Mouse (Mus musculus) kidney, embryonic 14.5 days (tissue): ENCODE results near the gene Acin1. TPM values are rescaled to one million over a fixed set of nuclear protein-coding genes. Genes with fewer than 3 reads are reported as not detected.

Source experiments
- ATAC-seq: fragments of 200-750 bp; cut with Nextera tagmentation; 2 replicates; pipeline ENCODE4 v1.8.0; 2017; ENCODE audit warnings: moderate number of reproducible peaks, mild to moderate bottlenecking, moderate TSS enrichment, moderate library complexity; ENCODE audit not compliant: low FRiP score, low TSS enrichment
- H3K27ac ChIP-seq: fragments of 300-500 bp; sonication (generic); 2 replicates; pipeline ENCODE4 v1.5.1; 2014; ENCODE audit warnings: low read depth, mild to moderate bottlenecking, low read length, moderate library complexity, mixed read lengths
- H3K27me3 ChIP-seq: fragments of 300-500 bp; sonication (generic); 2 replicates; pipeline ENCODE4 v1.6.1; 2014; ENCODE audit warnings: mild to moderate bottlenecking, low read length; ENCODE audit not compliant: control insufficient read depth, insufficient read depth
- H3K36me3 ChIP-seq: fragments of 300-500 bp; sonication (generic); 2 replicates; pipeline ENCODE4 v1.6.1; 2014; ENCODE audit warnings: low read length, mixed read lengths; ENCODE audit not compliant: control insufficient read depth, insufficient read depth
- H3K4me1 ChIP-seq: fragments of 300-500 bp; sonication (generic); 2 replicates; pipeline ENCODE4 v1.6.1; 2014; ENCODE audit warnings: low read length, mixed read lengths; ENCODE audit not compliant: control insufficient read depth, insufficient read depth
- H3K4me2 ChIP-seq: fragments of 300-500 bp; sonication (generic); replicated peaks from 2 replicates; pipeline ENCODE4 v1.6.1; 2014; ENCODE audit warnings: low read depth, mild to moderate bottlenecking, low read length
- H3K4me3 ChIP-seq: fragments of 300-500 bp; sonication (generic); 2 replicates; pipeline ENCODE4 v1.5.1; 2014; ENCODE audit warnings: mild to moderate bottlenecking, low read length
- H3K9ac ChIP-seq: fragments of 300-500 bp; sonication (generic); 2 replicates; pipeline ENCODE4 v1.6.1; 2014; ENCODE audit warnings: low read depth, mild to moderate bottlenecking, low read length, moderate library complexity
- H3K9me3 ChIP-seq: fragments of 300-500 bp; sonication (generic); 2 replicates; pipeline ENCODE4 v1.6.1; 2016; ENCODE audit warnings: low read length; ENCODE audit not compliant: control insufficient read depth
- WGBS: fragments of 180-500 bp; shearing (Covaris S2); extraction: QIAGEN DNeasy Blood & Tissue Kit; methylation state at CpG from one replicate; pipeline ENCODE4 v1.1.7; 2014; 5-methylcytosine and 5-hydroxymethylcytosine counted together
- polyA plus RNA-seq: library from polyadenylated mRNA; unstranded; fragments of >200 nt; fragmentation: Nextera tagmentation; extraction: Ambion mirVana; gene quantifications from 2 replicates; pipeline ENCODE4 v1.2.1, GENCODE M21; 2014

Gene Acin1
- polyA plus RNA-seq, 1 experiment from 2014 or later, result 161 TPM

DNA sequence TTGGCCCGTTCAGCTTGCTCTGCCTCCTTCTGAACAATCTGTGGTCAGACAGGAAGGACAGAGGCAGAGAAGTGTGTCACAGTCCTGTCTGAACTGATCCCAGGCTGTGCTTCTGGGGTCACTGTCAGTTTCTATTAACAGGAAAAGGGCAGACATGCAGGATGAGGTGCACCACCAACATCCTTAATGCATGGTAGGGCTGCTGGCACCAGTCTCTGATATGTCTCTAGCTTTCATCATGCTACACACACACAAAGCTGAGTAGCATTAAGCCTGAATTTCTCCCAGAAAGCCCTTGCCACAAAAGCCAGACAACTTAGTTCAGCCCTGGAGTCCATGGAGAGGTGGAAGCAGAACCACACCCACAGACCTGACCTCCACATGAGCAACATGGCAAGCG is 43.7 kb downstream of the Acin1 start:
- Histone ChIP-seq H3K4me1 (peaks cover 10% of the 10 kb centered on the region; the same call in 1 of the 2 replicates), H3K4me3 (no peak overlapping the region), H3K36me3 (peaks cover 67% of the 10 kb centered on the region), H3K9me3 (no peaks in the 10 kb centered on the region), H3K27ac (no peak overlapping the region), H3K27me3 (no peaks in the 10 kb centered on the region), H3K4me2 (no peak overlapping the region), H3K9ac (no peak overlapping the region)
- 89% methylated on average over 2 of the region's 2 CpGs for WGBS
- no peak for ATAC-seq

GRCm38 (mm10) chr14:54642224-54642944 is 44.3 kb downstream of the Acin1 start:
- Histone ChIP-seq H3K4me3 (no peak overlapping the region), H3K27ac (no peak overlapping the region), H3K4me1 (peaks cover 10% of the 10 kb centered on the region; the same call in 1 of the 2 replicates), H3K4me2 (no peak overlapping the region), H3K9ac (no peak overlapping the region), H3K36me3 (peaks cover 66% of the 10 kb centered on the region), H3K27me3 (no peaks in the 10 kb centered on the region), H3K9me3 (no peaks in the 10 kb centered on the region)
- no peak for ATAC-seq
- 75% methylated on average over 24 of the region's 25 CpGs for WGBS

GRCm38 (mm10) chr14:54641305-54641969 is 45.3 kb downstream of the Acin1 start, which contains the start of gene Cdh24:
TSS of gene Cdh24 (minus strand) at chr14:54641364.
- WGBS, result under 1% methylated on average over 44 of the region's 52 CpGs
- H3K27ac ChIP-seq, result peak within 1 kb of the TSS; percentile 57
- H3K4me3 ChIP-seq, result peak within 1 kb of the TSS; percentile 65
- H3K27me3 ChIP-seq, result no peaks in the 10 kb centered on the region
- H3K9me3 ChIP-seq, result no peaks in the 10 kb centered on the region
- H3K4me1 ChIP-seq, result peaks cover 10% of the 10 kb centered on the region; the same call in 1 of the 2 replicates
- peaks cover 62% of the 10 kb centered on the region for H3K36me3 ChIP-seq
- peak; percentile 93 for ATAC-seq
- peak within 1 kb of the TSS; percentile 95 for H3K4me2 ChIP-seq
- peak within 1 kb of the TSS; percentile 76 for H3K9ac ChIP-seq

DNA sequence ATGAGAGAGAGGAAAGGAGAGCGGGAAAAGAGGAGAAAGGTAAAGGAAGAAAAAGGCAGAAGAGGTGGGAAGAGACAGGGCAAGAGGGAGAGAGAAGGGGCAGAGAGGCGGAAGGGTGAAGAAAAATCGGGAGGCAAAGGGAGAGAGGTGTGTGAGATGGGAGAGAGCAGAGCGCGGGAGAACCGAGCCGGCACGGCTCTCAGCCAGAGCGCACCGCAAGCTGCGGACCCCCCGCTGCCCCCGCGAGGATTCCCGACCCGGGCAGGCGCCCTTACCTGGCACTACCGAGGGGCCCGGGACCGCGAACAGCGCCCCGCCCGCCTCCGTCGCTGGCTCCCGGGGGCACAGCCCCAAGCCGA is 45.8 kb downstream of the Acin1 start, which contains the start of gene Gm17606:
Gene Gm17606, plus strand, starts transcription at position 7 of the 359 bp plus-strand sequence.
- Histone ChIP-seq H3K9ac (peak within 1 kb of the TSS; percentile 76), H3K4me2 (peak within 1 kb of the TSS; percentile 95), H3K9me3 (no peaks in the 10 kb centered on the region), H3K27ac (peak within 1 kb of the TSS; percentile 57), H3K36me3 (peaks cover 62% of the 10 kb centered on the region), H3K4me1 (peaks cover 10% of the 10 kb centered on the region; the same call in 1 of the 2 replicates), H3K4me3 (peak within 1 kb of the TSS; percentile 65), H3K27me3 (no peaks in the 10 kb centered on the region)
- WGBS, result 0% methylated on average over 20 of the region's 28 CpGs
- ATAC-seq, result no peak; the same call in 1 of the 2 replicates

- ATAC-seq, result no peak
- H3K36me3 ChIP-seq, result peaks cover 59% of the 10 kb centered on the region
- H3K9me3 ChIP-seq, result no peaks in the 10 kb centered on the region
- no peak overlapping the region; the same call in 1 of the 2 replicates for H3K27ac ChIP-seq
- 10% methylated on average over 4 of the region's 4 CpGs for WGBS
- peak overlapping the region; percentile 95 for H3K4me2 ChIP-seq
- H3K27me3 ChIP-seq, result no peaks in the 10 kb centered on the region
- peak overlapping the region; percentile 65 for H3K4me3 ChIP-seq
- H3K4me1 ChIP-seq, result peaks cover 10% of the 10 kb centered on the region; the same call in 1 of the 2 replicates
- peak overlapping the region; percentile 76; the same call in 1 of the 2 replicates for H3K9ac ChIP-seq
Measured at GRCm38 (mm10) chr14:54640121-54640520, 46.6 kb downstream of the Acin1 start.

DNA sequence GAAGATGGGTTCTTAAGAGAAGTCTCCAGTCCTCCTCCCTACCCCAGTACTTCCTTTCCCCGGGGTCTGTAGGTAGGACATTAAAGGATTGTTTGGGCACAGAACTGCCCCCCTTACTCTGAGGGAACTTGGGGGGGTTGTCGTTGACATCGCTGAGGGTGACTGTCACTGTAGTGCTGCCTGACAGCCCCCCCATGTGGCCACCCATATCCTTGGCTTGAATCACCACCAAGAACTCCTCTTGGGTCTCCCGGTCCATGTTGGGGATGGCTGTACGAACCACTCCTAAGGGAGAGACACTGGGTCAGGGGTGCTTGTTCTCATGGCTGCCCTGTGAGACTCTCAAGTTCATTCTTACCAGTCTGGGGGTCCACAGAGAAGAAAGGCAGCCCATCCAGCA is 48.5 kb downstream of the Acin1 start:
- no peak overlapping the region for H3K27ac ChIP-seq
- H3K9me3 ChIP-seq, result no peaks in the 10 kb centered on the region
- H3K4me3 ChIP-seq, result no peak overlapping the region
- WGBS, result 83% methylated on average over 5 of the region's 5 CpGs
- ATAC-seq, result no peak
- H3K27me3 ChIP-seq, result no peaks in the 10 kb centered on the region
- peaks cover 51% of the 10 kb centered on the region for H3K36me3 ChIP-seq
- peaks cover 10% of the 10 kb centered on the region; the same call in 1 of the 2 replicates for H3K4me1 ChIP-seq
- H3K4me2 ChIP-seq, result no peak overlapping the region
- no peak overlapping the region for H3K9ac ChIP-seq

GRCm38 (mm10) chr14:54636954-54637353 is 49.8 kb downstream of the Acin1 start:
- no peak overlapping the region for H3K27ac ChIP-seq
- no peaks in the 10 kb centered on the region for H3K9me3 ChIP-seq
- H3K27me3 ChIP-seq, result no peaks in the 10 kb centered on the region
- no peak for ATAC-seq
- H3K36me3 ChIP-seq, result peaks cover 51% of the 10 kb centered on the region
- H3K4me3 ChIP-seq, result no peak overlapping the region
- no peak overlapping the region for H3K4me2 ChIP-seq
- H3K9ac ChIP-seq, result no peak overlapping the region
- WGBS, result 57% methylated on average over 8 of the region's 8 CpGs
- peaks cover 10% of the 10 kb centered on the region; the same call in 1 of the 2 replicates for H3K4me1 ChIP-seq

- WGBS, result 79% methylated on average over 4 of the region's 4 CpGs
- peaks cover 69% of the 10 kb centered on the region for H3K36me3 ChIP-seq
- ATAC-seq, result no peak
Measured at GRCm38 (mm10) chr14:54634182-54634581, 52.5 kb downstream of the Acin1 start.

DNA sequence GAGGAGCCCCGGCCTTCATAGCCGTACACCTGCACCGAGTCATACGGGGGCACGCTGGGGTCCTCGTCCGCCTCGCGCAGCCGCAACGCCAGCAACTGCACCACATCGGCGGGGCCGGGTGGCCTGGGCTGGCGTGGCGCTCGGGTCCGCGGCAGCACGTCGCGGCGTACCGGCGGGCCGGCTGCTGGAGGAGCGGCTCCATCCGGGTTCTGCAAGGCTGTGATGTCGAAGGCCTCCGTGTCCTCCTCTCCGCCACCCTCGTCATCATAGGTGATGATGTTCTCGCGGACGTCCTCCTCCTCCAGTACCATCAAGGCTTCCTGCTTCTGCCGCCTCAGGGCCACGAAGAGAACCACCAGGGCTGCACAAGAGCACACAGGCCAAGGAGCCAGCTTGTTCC is 54.5 kb downstream of the Acin1 start:
- Histone ChIP-seq H3K9ac (no peak overlapping the region), H3K27me3 (no peaks in the 10 kb centered on the region), H3K4me3 (no peak overlapping the region), H3K36me3 (peaks cover 57% of the 10 kb centered on the region), H3K4me2 (no peak overlapping the region), H3K27ac (no peak overlapping the region), H3K4me1 (no peaks in the 10 kb centered on the region), H3K9me3 (no peaks in the 10 kb centered on the region)
- 93% methylated on average over 36 of the region's 37 CpGs for WGBS
- no peak for ATAC-seq

More at GRCm38 (mm10) chr14:54634182-54634581, 52.5 kb downstream of the Acin1 start:
- H3K9ac ChIP-seq, result no peak overlapping the region
- H3K4me2 ChIP-seq, result no peak overlapping the region
- no peak overlapping the region for H3K4me3 ChIP-seq
- no peaks in the 10 kb centered on the region for H3K4me1 ChIP-seq
- no peaks in the 10 kb centered on the region for H3K9me3 ChIP-seq
- H3K27ac ChIP-seq, result no peak overlapping the region
- H3K27me3 ChIP-seq, result no peaks in the 10 kb centered on the region
